Mouse (Mus musculus): ENCODE data around the gene Atat1.

The Atat1 gene

GRCm38 (mm10) chr17:35870884-35871696 is 38.8 kb downstream of the Atat1 start:
- DNase-seq, result no peak

GRCm38 (mm10) chr17:35870151-35870883 is 39.6 kb downstream of the Atat1 start:
- no peak for DNase-seq

- no peak for DNase-seq
These were observed 40.4 kb downstream of the Atat1 start for GRCm38 (mm10) chr17:35869346-35870067.

- DNase-seq, result no peak
These were observed 40.9 kb downstream of the Atat1 start for GRCm38 (mm10) chr17:35868961-35869345.

- no peak for DNase-seq
These were observed 41.6 kb downstream of the Atat1 start for GRCm38 (mm10) chr17:35868165-35868820.

GRCm38 (mm10) chr17:35866911-35867890 is 42.7 kb downstream of the Atat1 start:
- DNase-seq, result no peak

- peak; percentile 18 to 29 for DNase-seq
These were observed 43.5 kb downstream of the Atat1 start for GRCm38 (mm10) chr17:35866281-35866831.

GRCm38 (mm10) chr17:35865481-35866280 is 44.2 kb downstream of the Atat1 start, which contains the start of gene Ppp1r18:
Gene Ppp1r18 (plus strand): TSS chr17:35865593.
- DNase-seq, result no peak

GRCm38 (mm10) chr17:35864832-35865353 is 45.0 kb downstream of the Atat1 start:
- DNase-seq, result no peak

GRCm38 (mm10) chr17:35861198-35861857 is 48.5 kb downstream of the Atat1 start, which contains the start of gene Nrm:
Gene Nrm (plus strand): TSS chr17:35861318.
- peak; percentile 87 to 89 for DNase-seq

- no peak for DNase-seq
These were observed 49.1 kb downstream of the Atat1 start for GRCm38 (mm10) chr17:35860831-35861197.

- no peak for DNase-seq
These were observed 50.0 kb downstream of the Atat1 start for GRCm38 (mm10) chr17:35859835-35860234.

- DNase-seq, result no peak
These were observed 50.5 kb downstream of the Atat1 start for GRCm38 (mm10) chr17:35859371-35859770.

- DNase-seq, result no peak
These were observed 58.9 kb downstream of the Atat1 start for GRCm38 (mm10) chr17:35850974-35851373.

GRCm38 (mm10) chr17:35848112-35848511 is 61.8 kb downstream of the Atat1 start:
- no peak for DNase-seq

Data from cerebellum, postnatal 36 days (tissue).